Mouse (Mus musculus) midbrain, postnatal 0 days (tissue): ENCODE data around the gene Zdbf2. TPM values are rescaled to one million over a fixed set of nuclear protein-coding genes. Genes with fewer than 3 reads are reported as not detected.

Experiments used
- ATAC-seq: fragments of 200-750 bp; cut with Nextera tagmentation; 2 replicates; pipeline ENCODE4 v1.8.0; 2017; ENCODE audit warnings: moderate number of reproducible peaks, mild to moderate bottlenecking, moderate TSS enrichment, moderate library complexity; ENCODE audit not compliant: low FRiP score
- DNase-seq: peaks from one replicate; pipeline ENCODE4 v3.0.0-alpha.2; 2015; ENCODE audit warnings: low spot score
- H3K27ac ChIP-seq: fragments of 300-500 bp; sonication (generic); 2 replicates; pipeline ENCODE4 v1.5.1; 2014; ENCODE audit warnings: low read depth, mild to moderate bottlenecking, low read length, mixed read lengths
- H3K27me3 ChIP-seq: fragments of 300-500 bp; sonication (generic); 2 replicates; pipeline ENCODE4 v1.6.1; 2014; ENCODE audit warnings: low read length, control low read depth, mixed read lengths; ENCODE audit not compliant: insufficient read depth
- H3K36me3 ChIP-seq: fragments of 300-500 bp; sonication (generic); 2 replicates; pipeline ENCODE4 v1.6.1; 2014; ENCODE audit warnings: low read length, control low read depth, mixed read lengths; ENCODE audit not compliant: insufficient read depth
- H3K4me1 ChIP-seq: fragments of 300-500 bp; sonication (generic); 2 replicates; pipeline ENCODE4 v1.6.1; 2014; ENCODE audit warnings: mild to moderate bottlenecking, control low read depth, antibody characterized with exemption, low read length, mixed read lengths; ENCODE audit not compliant: insufficient read depth
- H3K4me2 ChIP-seq: fragments of 300-500 bp; sonication (generic); 2 replicates; pipeline ENCODE4 v1.6.1; 2014; ENCODE audit warnings: low read depth, mild to moderate bottlenecking, low read length, mixed read lengths; ENCODE audit not compliant: poor library complexity, severe bottlenecking
- H3K4me3 ChIP-seq: fragments of 300-500 bp; sonication (generic); 2 replicates; pipeline ENCODE4 v1.5.1; 2014; ENCODE audit warnings: low read depth, mild to moderate bottlenecking, low read length, moderate library complexity
- H3K9ac ChIP-seq: fragments of 300-500 bp; sonication (generic); replicated peaks from 2 replicates; pipeline ENCODE4 v1.6.1; 2014; ENCODE audit warnings: mild to moderate bottlenecking, low read length, moderate library complexity, mixed read lengths; ENCODE audit not compliant: poor library complexity, severe bottlenecking
- H3K9me3 ChIP-seq: fragments of 300-500 bp; sonication (generic); 2 replicates; pipeline ENCODE4 v1.6.1; 2016; ENCODE audit warnings: low read length, control low read depth
- CTCF ChIP-seq: IDR thresholded peaks from 2 replicates; pipeline ENCODE4 v1.5.1; 2016; ENCODE audit warnings: antibody characterized with exemption, mild to moderate bottlenecking
- WGBS: fragments of 180-500 bp; shearing (Covaris S2); extraction: QIAGEN DNeasy Blood & Tissue Kit; methylation state at CpG from one replicate; pipeline ENCODE4 v1.1.7; 2014; 5-methylcytosine and 5-hydroxymethylcytosine counted together
- polyA plus RNA-seq: library from polyadenylated mRNA; unstranded; fragments of >200 nt; fragmentation: Nextera tagmentation; extraction: Ambion mirVana; gene quantifications from 2 replicates; pipeline ENCODE4 v1.2.1, GENCODE M21; 2015
- total RNA-seq: library from RNA; depleted of rRNA; stranded (reverse); fragments of >200 nt; gene quantifications from 2 replicates; pipeline ENCODE4 v1.2.3, GENCODE M21; 2014

Zdbf2 gene
- total and polyA plus RNA-seq, 2 experiments from 2014 or later = 31.6 to 45.9 TPM

DNA sequence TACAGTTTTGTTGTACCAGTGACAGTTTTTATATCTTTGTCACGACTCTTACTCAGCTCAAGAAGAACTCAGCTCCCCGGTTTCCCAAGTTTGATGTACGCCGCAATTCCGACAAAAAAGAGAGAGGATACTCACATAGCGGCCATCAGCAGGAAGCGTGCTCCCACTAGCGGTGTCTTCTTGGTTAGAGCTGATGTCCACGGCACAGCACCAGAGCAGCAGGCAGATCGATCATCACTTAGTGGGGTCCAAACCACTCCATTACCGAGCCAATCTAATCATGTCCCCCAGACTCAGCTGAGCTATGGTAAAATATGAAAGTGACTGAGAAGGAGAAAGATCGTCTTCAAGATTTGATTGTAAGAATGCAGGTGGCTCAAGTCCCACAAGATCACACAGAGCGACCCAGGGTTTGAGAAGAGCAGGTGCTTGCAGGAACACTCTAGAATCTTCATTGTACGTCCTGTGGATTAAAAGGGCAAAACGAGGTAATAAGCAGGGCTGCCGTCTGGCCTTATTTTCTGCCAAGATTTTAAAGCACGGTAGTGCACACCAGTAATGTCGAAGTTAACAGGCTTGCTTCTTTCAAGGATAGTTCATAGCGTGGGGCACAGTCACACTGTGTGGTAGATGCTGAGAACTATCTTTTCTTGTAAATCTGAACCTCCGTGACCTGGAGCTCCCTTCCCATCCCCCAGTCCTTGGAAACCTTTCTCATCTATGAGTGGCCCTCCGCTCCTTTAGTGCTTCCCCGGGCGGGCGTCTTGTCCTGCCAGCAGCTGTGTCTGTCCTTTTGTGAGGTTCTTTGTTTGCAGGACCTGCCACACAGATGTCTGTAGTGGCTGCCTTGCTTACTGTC is 20.5 kb upstream of the Zdbf2 start:
- TF ChIP-seq CTCF = peak; percentile 69
- 30% methylated on average over 24 of the region's 24 CpGs for WGBS
- DNase-seq (peak; percentile 60), ATAC-seq (no peak)
- Histone ChIP-seq H3K9ac (no peak overlapping the region), H3K27ac (no peak overlapping the region), H3K9me3 (no peaks in the 10 kb centered on the region), H3K27me3 (peaks cover 44% of the 10 kb centered on the region), H3K4me3 (no peak overlapping the region), H3K4me1 (peaks cover 4% of the 10 kb centered on the region; the same call in 1 of the 2 replicates), H3K36me3 (no peaks in the 10 kb centered on the region), H3K4me2 (no peak overlapping the region)

DNA sequence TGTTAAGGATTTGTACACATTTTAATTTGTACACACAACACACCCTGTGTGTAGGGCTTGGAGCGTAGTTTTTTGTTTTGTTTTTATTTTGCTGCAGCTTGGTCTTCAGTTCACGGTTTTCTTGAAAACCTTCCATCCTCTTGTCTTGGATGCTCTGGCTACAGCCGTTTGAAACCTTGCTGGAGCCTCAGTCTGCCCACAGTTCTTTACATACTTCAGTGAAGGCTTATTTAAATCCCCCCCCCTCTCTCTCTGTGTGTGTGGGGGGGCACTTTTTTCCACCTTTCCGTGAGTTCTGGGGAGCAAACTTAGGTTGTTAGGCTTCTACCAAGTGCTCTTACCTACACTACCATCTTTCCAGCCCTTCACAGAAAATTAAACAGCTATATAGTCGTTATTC is 19.8 kb upstream of the Zdbf2 start:
- H3K4me1 ChIP-seq = peaks cover 3% of the 10 kb centered on the region; the same call in 1 of the 2 replicates
- TF ChIP-seq CTCF = no peak
- no peak overlapping the region for H3K4me3 ChIP-seq
- no peak overlapping the region for H3K9ac ChIP-seq
- H3K27ac ChIP-seq = no peak overlapping the region
- no peaks in the 10 kb centered on the region for H3K9me3 ChIP-seq
- H3K4me2 ChIP-seq = no peak overlapping the region
- ATAC-seq (no peak), DNase-seq (no peak)
- 15% methylated on average over 5 of the region's 5 CpGs for WGBS
- H3K36me3 ChIP-seq = no peaks in the 10 kb centered on the region
- H3K27me3 ChIP-seq = peaks cover 45% of the 10 kb centered on the region

DNA sequence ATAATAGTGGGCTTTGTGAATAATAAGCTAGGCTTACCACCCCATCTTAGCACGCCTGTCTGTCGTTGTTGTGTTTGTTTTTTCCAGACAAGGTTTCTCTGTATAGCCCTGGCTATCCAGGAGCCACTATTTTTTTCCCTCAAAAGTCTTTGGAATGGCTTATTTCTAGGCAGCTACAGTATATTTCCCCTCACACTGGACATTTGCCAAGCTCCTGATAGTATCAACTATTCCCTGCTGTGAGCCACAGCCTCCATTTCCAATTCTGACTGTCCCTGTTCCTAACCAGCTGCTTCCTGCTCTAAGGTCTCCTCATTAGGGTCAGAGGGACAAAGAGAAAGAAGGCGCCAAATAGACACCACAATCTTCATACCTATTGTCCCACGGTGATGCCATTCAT is 18.0 kb upstream of the Zdbf2 start:
- DNase-seq (no peak), ATAC-seq (no peak)
- Histone ChIP-seq H3K27me3 (peaks cover 46% of the 10 kb centered on the region), H3K4me2 (no peak overlapping the region), H3K4me1 (no peaks in the 10 kb centered on the region), H3K27ac (0 out of 2 replicates have a peak overlapping the region, but pooled peaks have one; percentile 70), H3K4me3 (no peak overlapping the region), H3K9me3 (no peaks in the 10 kb centered on the region), H3K9ac (no peak overlapping the region), H3K36me3 (no peaks in the 10 kb centered on the region)
- 12% methylated on average over 4 of the region's 4 CpGs for WGBS
- TF ChIP-seq CTCF = no peak

DNA sequence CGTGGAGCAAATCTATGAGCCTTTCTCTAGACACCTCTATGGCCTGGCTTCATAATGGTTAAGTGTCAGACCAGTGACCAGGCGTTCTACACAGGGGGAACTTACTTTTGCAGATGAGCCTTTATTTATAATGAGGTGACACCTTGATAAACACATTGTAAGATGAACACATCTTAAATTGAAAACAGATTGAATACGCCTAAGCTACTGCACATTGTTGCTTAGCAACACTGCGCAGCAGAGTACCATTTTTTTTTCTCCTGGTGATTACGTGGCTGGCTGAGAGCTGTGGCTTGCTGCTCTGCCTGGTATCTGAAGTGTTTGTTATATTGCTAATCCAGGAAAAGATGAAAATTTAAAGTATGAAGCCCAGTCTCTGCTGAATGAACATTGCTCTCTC is 17.0 kb upstream of the Zdbf2 start:
- DNase-seq (peak; percentile 69), ATAC-seq (peak; percentile 78; the same call in 1 of the 2 replicates)
- Histone ChIP-seq H3K36me3 (no peaks in the 10 kb centered on the region), H3K9me3 (no peaks in the 10 kb centered on the region), H3K4me1 (no peaks in the 10 kb centered on the region), H3K4me3 (no peak overlapping the region), H3K27me3 (peaks cover 46% of the 10 kb centered on the region), H3K4me2 (no peak overlapping the region), H3K9ac (no peak overlapping the region), H3K27ac (peak overlapping the region; percentile 70)
- WGBS = 7% methylated on average over 5 of the region's 5 CpGs
- TF ChIP-seq CTCF = no peak

DNA sequence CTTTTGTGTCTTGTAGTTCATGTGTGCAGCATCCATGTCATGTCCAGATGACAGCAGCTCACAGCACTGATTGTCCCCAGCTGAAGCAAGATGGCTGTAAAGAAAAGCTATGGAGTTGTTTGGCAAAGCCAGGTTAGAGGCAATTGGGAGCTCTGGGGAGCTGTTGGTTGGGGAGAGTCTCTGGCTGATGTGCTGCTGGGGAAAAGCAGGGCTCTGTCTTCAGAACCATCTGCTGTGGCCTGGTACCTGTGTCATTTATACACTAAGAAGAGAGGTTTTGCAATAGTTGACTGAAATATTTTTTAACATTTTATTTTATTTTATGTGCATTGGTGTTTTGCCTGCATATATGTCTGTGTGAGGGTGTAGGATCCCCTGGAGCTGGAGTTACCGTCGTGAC is 14.6 kb upstream of the Zdbf2 start:
- no peaks in the 10 kb centered on the region for H3K36me3 ChIP-seq
- no peak for TF ChIP-seq CTCF
- H3K4me1 ChIP-seq = no peaks in the 10 kb centered on the region
- no peak for ATAC-seq
- H3K27ac ChIP-seq = no peak overlapping the region
- no peak for DNase-seq
- no peaks in the 10 kb centered on the region for H3K9me3 ChIP-seq
- H3K27me3 ChIP-seq = peaks cover 35% of the 10 kb centered on the region
- H3K9ac ChIP-seq = no peak overlapping the region
- 32% methylated on average over 2 of the region's 2 CpGs for WGBS
- H3K4me2 ChIP-seq = no peak overlapping the region
- no peak overlapping the region for H3K4me3 ChIP-seq

DNA sequence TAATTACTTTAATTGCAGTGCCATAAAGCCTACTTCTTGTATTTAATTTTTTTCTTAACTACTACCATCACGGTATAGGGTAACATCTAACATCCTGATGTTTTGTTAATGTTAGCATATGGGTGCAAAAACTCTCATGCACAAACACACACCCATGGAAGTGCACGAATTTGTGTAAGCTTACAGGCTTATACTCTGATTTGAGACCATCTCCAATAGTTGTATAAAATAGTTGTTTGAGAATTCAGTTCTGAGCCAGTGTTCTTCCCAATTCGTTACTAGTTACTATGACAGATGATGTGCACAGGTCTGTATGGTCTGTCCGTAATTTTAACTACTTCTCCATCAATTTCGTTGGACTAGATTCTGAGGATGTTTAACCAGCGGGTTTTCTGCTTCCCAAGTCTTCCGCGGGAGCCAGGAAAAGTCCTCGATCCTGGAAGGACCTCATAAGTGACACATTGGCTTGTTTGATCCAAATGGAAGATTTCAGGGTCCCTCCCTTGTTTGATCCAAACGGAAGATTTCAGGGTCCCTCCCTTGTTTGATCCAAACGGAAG is 13.7 kb upstream of the Zdbf2 start:
- Histone ChIP-seq H3K9me3 (no peaks in the 10 kb centered on the region), H3K4me2 (no peak overlapping the region), H3K27ac (no peak overlapping the region), H3K27me3 (peaks cover 37% of the 10 kb centered on the region), H3K9ac (no peak overlapping the region), H3K4me3 (no peak overlapping the region), H3K36me3 (no peaks in the 10 kb centered on the region), H3K4me1 (no peaks in the 10 kb centered on the region)
- ATAC-seq = no peak
- no peak for TF ChIP-seq CTCF
- DNase-seq = no peak
- 49% methylated on average over 11 of the region's 11 CpGs for WGBS
